Mouse (Mus musculus) effector memory CD4-positive, alpha-beta T cell, adult 5 months (primary cell): Measurements from ENCODE around the gene Olfr1309. TPM values are rescaled to one million over a fixed set of nuclear protein-coding genes. Genes with fewer than 3 reads are reported as not detected.

Experiments used
- polyA plus RNA-seq: library from polyadenylated mRNA; unstranded; fragments of 100-300 nt; shearing (Covaris generic); gene quantifications from one replicate; pipeline ENCODE4 v1.2.1, GENCODE M21; 2017

Gene Olfr1309
- polyA plus RNA-seq: not detected

DNA sequence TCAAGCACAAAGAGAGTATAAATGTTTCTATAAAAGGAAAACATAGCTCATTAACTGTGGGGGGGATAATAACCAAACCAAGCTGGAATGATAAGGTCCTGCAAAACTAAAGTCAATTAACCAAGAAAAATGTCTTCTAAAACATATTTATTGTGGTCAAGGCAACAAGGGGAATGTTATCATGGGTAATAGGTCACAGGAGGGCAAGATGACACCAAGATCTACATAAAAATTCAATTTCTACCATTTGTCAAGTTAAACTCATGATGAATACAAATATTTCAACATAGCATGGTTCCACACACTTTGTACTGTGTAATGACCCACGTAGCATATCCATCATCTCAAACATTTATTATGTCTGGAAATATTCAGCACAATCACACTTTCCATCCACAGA, at the start of gene Olfr1309:
Gene Olfr1309, minus strand, starts transcription at position 101 of the 400 bp plus-strand sequence.

DNA sequence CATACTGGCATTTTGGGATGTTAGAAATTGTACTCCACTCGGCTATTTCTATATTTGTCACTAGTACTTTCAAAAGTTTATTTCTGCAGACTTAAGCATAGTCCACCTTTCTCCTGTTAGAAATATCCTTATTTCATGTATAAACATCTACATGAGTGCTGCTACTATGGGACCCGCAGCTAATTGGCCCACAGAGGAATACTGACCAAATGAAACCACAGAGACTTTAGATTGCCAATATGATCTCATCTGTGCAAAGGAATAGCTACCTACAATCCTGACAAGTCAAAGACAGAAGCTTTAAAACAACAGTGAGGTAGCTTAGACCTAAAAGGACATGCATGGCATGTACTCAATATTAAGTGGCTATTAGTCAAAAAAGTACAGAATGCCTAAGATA, 34.2 kb upstream of the Olfr1309 start, which contains the start of gene Olfr1311:
Gene Olfr1311, minus strand, starts transcription at position 101 of the 400 bp plus-strand sequence.

DNA sequence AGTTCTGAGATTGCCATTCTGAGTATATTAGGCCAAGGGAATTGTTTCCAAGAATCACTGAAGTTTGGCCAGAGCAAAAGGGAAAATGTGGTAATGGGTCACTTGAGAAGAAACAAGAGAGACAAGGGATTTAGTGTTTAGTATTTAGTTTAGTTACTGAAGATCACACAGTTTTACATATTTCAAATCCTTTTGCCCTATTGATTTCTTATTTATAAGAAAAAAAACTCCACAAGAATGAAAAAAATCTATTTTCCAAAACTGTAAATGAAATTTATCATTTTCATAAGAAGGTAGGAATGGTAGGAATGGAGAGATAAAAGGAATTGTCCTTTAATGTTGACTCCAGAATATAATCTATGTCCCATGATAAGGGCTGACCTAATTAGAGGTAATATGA, 22.5 kb upstream of the Olfr1309 start, which contains the start of gene Olfr1310:
Gene Olfr1310, minus strand, starts transcription at position 101 of the 400 bp plus-strand sequence.

DNA sequence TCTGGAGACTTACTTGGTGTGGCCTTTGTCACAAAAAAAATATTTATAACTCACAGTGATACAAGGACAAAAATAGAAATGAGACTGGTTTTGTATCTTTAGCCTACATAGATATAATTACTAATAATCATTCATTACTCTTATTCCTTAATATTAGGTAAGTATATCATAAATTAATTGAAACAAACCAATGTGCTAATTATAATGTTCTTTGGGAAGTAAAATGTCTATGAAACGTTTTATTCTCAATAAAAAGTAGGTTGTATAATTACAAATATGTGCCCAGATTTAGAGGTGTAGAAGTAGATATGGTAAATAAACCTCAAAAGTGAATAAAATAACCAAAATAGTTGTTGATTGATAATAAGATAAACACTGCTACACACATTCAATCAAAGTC, 25.2 kb downstream of the Olfr1309 start, which contains the start of gene Olfr1308:
Gene Olfr1308, minus strand, starts transcription at position 101 of the 400 bp plus-strand sequence.

DNA sequence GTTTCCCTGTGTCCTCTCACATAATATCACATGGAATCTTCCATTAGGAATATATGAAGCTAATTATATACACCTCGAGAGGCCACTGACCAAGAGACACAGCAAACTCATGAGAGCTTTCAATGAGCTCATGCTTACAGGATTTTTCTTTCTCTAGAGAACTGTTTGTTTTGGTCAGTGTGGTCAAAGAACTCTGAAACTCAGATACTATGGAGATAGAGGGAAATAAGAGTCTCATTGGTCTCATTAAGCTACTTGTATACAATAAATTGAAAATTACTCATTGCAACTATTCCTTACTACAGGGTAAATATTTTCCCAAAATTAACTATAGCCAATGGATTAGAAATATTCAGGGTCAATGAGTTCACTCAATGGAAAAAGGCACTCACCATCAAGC, 40.7 kb downstream of the Olfr1309 start, which contains the start of gene Olfr1307:
Gene Olfr1307, minus strand, starts transcription at position 101 of the 400 bp plus-strand sequence.

Other genes starting within 250 kb of the Olfr1309 start
- gene Olfr1301, start 239.3 kb downstream of the Olfr1309 start, polyA plus RNA-seq: not detected
- not detected for gene Olfr1302, start 212.9 kb downstream of the Olfr1309 start, polyA plus RNA-seq
- not detected for gene Olfr1303, start 169.9 kb downstream of the Olfr1309 start, polyA plus RNA-seq
- gene Olfr1305, start 113.1 kb downstream of the Olfr1309 start, polyA plus RNA-seq: not detected
- gene Olfr1306, start 74.0 kb downstream of the Olfr1309 start, polyA plus RNA-seq: not detected
- 0.07 TPM for gene Olfr1307, start 40.8 kb downstream of the Olfr1309 start, polyA plus RNA-seq
- not detected for gene Olfr1308, start 25.3 kb downstream of the Olfr1309 start, polyA plus RNA-seq
- gene Olfr1310, start 22.4 kb upstream of the Olfr1309 start, polyA plus RNA-seq: not detected
- gene Olfr1311, start 34.1 kb upstream of the Olfr1309 start, polyA plus RNA-seq: not detected
- 0.17 TPM for gene Olfr1312, start 60.0 kb upstream of the Olfr1309 start, polyA plus RNA-seq
- gene Olfr1313, start 87.6 kb upstream of the Olfr1309 start, polyA plus RNA-seq: not detected
- gene Olfr1314, start 106.5 kb upstream of the Olfr1309 start, polyA plus RNA-seq: not detected
- not detected for gene Olfr1315-ps1, start 125.2 kb upstream of the Olfr1309 start, polyA plus RNA-seq
- gene Olfr1316, start 144.7 kb upstream of the Olfr1309 start, polyA plus RNA-seq: not detected
- gene Olfr1317, start 150.0 kb upstream of the Olfr1309 start, polyA plus RNA-seq: not detected
- not detected for gene Olfr1318, start 163.9 kb upstream of the Olfr1309 start, polyA plus RNA-seq
- 96.7 TPM for gene Lpcat4, start 249.2 kb upstream of the Olfr1309 start, polyA plus RNA-seq